Mouse (Mus musculus) neural tube, embryonic 15.5 days (tissue): Measurements from ENCODE around the gene Mast4. TPM values are rescaled to one million over a fixed set of nuclear protein-coding genes. Genes with fewer than 3 reads are reported as not detected.

ENCODE experiments used
- ATAC-seq: fragments of 200-750 bp; cut with Nextera tagmentation; 2 replicates; pipeline ENCODE4 v1.8.0; 2017; ENCODE audit warnings: mild to moderate bottlenecking, moderate TSS enrichment, moderate library complexity; ENCODE audit not compliant: low FRiP score
- H3K27ac ChIP-seq: fragments of 300-500 bp; sonication (generic); replicated peaks from 2 replicates; pipeline ENCODE4 v1.5.1; 2015; ENCODE audit warnings: mild to moderate bottlenecking, inconsistent platforms
- H3K27me3 ChIP-seq: fragments of 300-500 bp; sonication (generic); replicated peaks from 2 replicates; pipeline ENCODE4 v1.6.1; 2015; ENCODE audit warnings: inconsistent platforms
- H3K36me3 ChIP-seq: fragments of 300-500 bp; sonication (generic); 2 replicates; pipeline ENCODE4 v1.6.1; 2015; ENCODE audit warnings: inconsistent platforms
- H3K4me1 ChIP-seq: fragments of 300-500 bp; sonication (generic); 2 replicates; pipeline ENCODE4 v1.6.1; 2015; ENCODE audit warnings: inconsistent platforms
- H3K4me2 ChIP-seq: fragments of 300-500 bp; sonication (generic); 2 replicates; pipeline ENCODE4 v1.6.1; 2015; ENCODE audit warnings: inconsistent platforms, mild to moderate bottlenecking, moderate library complexity
- H3K4me3 ChIP-seq: fragments of 300-500 bp; sonication (generic); replicated peaks from 2 replicates; pipeline ENCODE4 v1.5.1; 2015; ENCODE audit warnings: mild to moderate bottlenecking, inconsistent platforms
- H3K9ac ChIP-seq: fragments of 300-500 bp; sonication (generic); replicated peaks from 2 replicates; pipeline ENCODE4 v1.6.1; 2015; ENCODE audit warnings: mild to moderate bottlenecking, inconsistent platforms
- H3K9me3 ChIP-seq: fragments of 300-500 bp; sonication (generic); replicated peaks from 2 replicates; pipeline ENCODE4 v1.6.1; 2016; ENCODE audit warnings: inconsistent platforms
- WGBS: fragments of 180-500 bp; shearing (Covaris S2); methylation state at CpG from one replicate; pipeline ENCODE4 v1.1.7; 2015; ENCODE audit warnings: mixed read lengths; 5-methylcytosine and 5-hydroxymethylcytosine counted together
- polyA plus RNA-seq: library from polyadenylated mRNA; unstranded; fragments of >200 nt; fragmentation: Nextera tagmentation; extraction: Ambion mirVana; gene quantifications from 2 replicates; pipeline ENCODE4 v1.2.1, GENCODE M21; 2015

The Mast4 gene
- polyA plus RNA-seq, 1 experiment from 2014 or later, result 24.7 TPM

DNA sequence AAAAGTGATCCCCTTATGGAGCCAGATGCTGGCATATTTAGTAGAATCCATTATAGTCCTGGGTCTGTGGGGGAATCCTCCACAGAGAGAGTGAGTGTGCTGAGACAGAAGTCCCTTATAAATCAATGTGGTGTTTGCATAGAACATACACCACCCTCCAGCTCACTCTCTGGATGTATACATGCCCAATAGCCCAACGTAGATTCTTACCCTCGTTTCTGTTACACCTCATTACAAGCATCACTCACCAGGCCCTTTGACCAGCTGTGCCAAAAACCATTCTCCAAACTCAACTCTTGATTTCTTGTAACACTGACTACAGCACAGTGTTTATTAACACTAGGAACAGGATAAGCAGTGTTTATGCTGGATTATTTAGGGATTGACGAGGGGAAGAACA is 72.2 kb downstream of the Mast4 start:
- no peak overlapping the region for H3K4me2 ChIP-seq
- H3K9me3 ChIP-seq, result no peaks in the 10 kb centered on the region
- no peak overlapping the region for H3K27ac ChIP-seq
- no peak overlapping the region for H3K9ac ChIP-seq
- no peaks in the 10 kb centered on the region for H3K4me1 ChIP-seq
- H3K36me3 ChIP-seq, result no peaks in the 10 kb centered on the region
- no peaks in the 10 kb centered on the region for H3K27me3 ChIP-seq
- H3K4me3 ChIP-seq, result no peak overlapping the region
- no peak for ATAC-seq
- 67% methylated on average over 3 of the region's 3 CpGs for WGBS

DNA sequence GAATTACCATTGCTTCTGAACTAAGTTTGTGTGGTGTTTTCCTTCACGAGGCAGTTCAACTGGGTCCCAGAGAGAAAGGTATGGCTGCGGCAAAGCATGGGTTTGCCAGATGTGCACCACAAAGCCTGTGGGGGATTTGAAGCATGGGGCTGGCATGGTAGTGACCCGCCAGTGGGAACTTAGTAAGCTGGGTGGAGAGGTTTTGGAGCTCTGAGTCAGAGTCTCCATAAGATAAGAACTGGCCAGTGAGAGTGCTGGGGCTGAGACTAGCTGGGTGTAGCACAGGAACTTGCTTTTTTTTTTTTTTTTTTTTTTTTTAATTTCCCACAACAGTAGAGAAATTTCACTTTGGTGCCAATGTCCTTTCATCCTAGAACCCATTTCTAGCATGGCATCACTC is 73.9 kb downstream of the Mast4 start:
- H3K9ac ChIP-seq, result no peak overlapping the region
- no peaks in the 10 kb centered on the region for H3K36me3 ChIP-seq
- H3K27ac ChIP-seq, result no peak overlapping the region
- H3K27me3 ChIP-seq, result no peaks in the 10 kb centered on the region
- no peaks in the 10 kb centered on the region for H3K9me3 ChIP-seq
- no peak overlapping the region for H3K4me3 ChIP-seq
- no peak overlapping the region for H3K4me2 ChIP-seq
- WGBS, result 88% methylated on average over 3 of the region's 3 CpGs
- no peak for ATAC-seq
- H3K4me1 ChIP-seq, result no peaks in the 10 kb centered on the region

DNA sequence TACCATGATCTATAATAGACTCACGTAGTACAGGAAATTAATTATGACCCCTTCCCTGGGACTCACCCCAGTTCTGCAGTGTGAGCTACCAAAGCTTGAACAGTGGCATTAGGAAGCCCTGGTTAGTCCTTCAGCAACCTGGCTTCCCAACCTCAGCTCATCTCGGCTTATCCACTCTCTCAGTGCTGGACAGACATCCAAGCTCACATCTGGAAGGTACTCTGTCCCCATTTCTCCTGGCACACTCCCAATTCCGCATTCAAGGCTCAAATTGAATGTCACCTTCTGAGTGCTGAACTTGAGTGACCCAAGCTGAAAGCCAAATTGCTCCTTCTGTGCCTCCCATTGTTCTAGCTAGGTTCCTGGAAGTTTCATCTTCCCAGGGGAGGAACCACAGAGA is 76.2 kb downstream of the Mast4 start:
- Histone ChIP-seq H3K27me3 (no peaks in the 10 kb centered on the region), H3K9ac (no peak overlapping the region), H3K27ac (no peak overlapping the region), H3K36me3 (no peaks in the 10 kb centered on the region), H3K4me3 (no peak overlapping the region), H3K4me1 (peaks cover 7% of the 10 kb centered on the region; the same call in 1 of the 2 replicates), H3K9me3 (no peaks in the 10 kb centered on the region), H3K4me2 (no peak overlapping the region)
- 73% methylated on average over 3 of the region's 3 CpGs for WGBS
- no peak for ATAC-seq

DNA sequence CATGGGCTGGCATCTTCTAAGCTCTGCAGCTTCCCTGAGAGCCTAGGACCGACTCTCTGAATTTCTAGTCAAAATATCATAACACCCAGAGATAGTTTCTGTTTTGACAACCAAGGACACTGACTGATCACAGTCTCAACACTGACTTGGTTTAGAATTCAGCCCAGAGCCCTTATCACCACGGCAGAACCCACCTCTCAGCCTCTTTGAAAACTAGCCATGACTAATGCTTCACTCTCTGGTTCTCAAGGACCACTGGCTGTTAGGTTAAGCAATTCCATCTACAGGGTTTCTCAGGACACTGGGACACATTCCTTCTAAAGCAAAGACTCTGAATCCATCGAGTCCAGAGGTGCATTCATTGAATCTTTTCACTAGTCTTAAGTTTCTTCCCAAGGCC is 79.4 kb downstream of the Mast4 start:
- Histone ChIP-seq H3K4me2 (no peak overlapping the region), H3K36me3 (no peaks in the 10 kb centered on the region), H3K27me3 (no peaks in the 10 kb centered on the region), H3K4me1 (peaks cover 14% of the 10 kb centered on the region; the same call in 1 of the 2 replicates), H3K4me3 (no peak overlapping the region), H3K9me3 (no peaks in the 10 kb centered on the region), H3K9ac (no peak overlapping the region), H3K27ac (no peak overlapping the region)
- no peak for ATAC-seq
- 80% methylated on average over 3 of the region's 3 CpGs for WGBS

DNA sequence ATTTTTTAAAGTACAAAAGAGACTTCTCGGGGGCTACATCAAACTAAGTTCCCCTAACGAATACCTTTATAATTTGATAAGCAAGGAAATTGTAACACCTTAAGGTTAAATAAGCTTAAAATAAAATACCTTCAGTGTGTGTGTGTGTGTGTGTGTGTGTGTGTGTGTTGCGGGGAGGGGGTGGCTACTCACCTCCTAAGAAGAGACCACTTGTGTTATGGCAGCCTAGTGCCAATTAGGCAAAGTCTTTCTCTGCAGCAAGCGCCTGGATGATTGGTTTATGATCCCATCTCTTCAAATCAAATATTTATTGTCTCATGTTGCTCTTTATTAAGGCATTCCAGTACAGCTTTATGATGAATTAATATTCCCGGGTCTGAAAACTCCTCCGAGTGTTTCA is 81.2 kb downstream of the Mast4 start:
- 61% methylated on average over 6 of the region's 6 CpGs for WGBS
- Histone ChIP-seq H3K27ac (no peak overlapping the region), H3K4me2 (no peak overlapping the region), H3K9me3 (no peaks in the 10 kb centered on the region), H3K9ac (no peak overlapping the region), H3K36me3 (no peaks in the 10 kb centered on the region), H3K27me3 (no peaks in the 10 kb centered on the region), H3K4me1 (peaks cover 14% of the 10 kb centered on the region), H3K4me3 (no peak overlapping the region)
- ATAC-seq, result no peak

DNA sequence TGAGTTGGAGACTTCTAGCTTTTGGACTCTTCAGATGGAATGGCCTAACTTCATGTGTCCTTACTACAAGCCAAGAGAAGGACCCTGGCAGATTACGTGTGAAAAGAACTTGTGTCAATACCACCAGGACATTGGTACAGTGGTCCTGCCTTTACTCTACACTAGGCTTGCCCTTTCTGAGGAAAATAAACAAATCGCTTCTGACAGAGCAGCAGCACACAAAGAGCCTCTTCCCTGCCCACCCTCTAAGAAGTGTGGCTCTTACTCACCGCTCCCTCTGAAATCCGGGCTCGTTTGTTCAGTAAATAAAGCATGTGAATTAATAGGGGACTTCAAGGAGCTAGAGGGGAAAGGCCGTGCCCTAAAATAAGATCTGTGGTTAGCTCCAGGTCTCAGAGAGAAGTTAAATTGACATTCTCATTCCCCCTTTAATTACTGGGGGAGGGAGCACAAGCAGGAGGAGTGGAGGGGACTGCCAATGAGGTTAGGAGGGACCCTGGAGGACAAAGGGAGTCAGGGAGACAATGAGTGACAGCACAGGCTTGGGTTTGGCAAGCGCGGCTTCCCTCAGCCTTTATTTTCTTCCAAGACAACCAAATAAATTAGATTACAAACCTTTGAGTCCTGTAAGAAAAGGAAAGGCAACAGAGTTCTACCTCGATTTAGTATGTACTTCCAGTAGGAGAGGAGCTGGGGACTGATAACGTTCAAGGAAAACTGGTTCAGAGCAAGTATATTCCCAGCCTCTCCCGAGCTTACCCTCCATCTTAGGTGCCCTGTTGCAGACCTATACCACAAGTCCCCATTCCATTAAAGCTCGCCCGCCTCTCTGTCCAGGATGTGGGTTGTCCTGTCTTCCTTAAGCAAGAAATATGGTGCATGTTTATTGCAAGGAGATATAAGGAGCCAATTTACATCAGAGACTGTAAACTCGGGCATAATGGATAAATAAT is 85.9 kb downstream of the Mast4 start:
- Histone ChIP-seq H3K36me3 (no peaks in the 10 kb centered on the region), H3K9ac (no peak overlapping the region), H3K9me3 (no peaks in the 10 kb centered on the region), H3K4me1 (peaks cover 9% of the 10 kb centered on the region), H3K27ac (no peak overlapping the region), H3K27me3 (no peaks in the 10 kb centered on the region), H3K4me2 (no peak overlapping the region), H3K4me3 (no peak overlapping the region)
- WGBS, result 30% methylated on average over 14 of the region's 14 CpGs
- no peak; the same call in 1 of the 2 replicates for ATAC-seq

DNA sequence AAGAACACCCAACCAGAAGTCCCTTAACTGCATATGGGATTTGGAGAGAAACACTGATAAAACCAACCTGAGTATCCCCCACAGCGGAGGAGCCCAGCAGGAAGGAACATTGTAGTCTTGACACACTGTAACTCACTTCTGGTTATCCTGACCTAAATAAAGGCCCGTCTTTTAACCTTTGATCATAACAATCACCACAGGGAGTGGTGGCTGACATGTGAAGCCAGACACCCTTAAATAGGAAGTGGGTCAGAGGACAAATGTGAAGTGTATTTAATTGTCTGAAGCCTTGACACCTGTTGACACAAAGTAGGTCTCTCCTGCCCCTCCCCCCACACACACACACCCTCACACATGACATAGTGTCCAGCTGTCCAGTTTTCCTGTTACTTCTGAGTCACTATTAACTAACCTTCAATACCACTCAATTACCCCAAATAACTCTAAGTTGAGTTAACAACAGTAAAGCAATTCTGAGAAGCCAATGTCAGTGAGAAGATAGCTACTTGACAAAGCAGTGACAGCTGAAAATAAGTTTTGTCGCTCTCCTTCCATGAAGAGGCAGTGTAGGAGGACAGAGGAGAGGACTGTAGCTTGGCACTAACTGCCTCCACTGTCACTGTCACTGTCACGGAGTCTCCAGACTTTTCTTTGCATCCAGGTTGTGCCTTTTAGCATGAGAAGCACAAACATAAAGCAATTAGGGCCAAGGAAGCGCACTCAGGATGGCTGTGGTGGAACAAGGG is 87.2 kb downstream of the Mast4 start:
- no peaks in the 10 kb centered on the region for H3K36me3 ChIP-seq

DNA sequence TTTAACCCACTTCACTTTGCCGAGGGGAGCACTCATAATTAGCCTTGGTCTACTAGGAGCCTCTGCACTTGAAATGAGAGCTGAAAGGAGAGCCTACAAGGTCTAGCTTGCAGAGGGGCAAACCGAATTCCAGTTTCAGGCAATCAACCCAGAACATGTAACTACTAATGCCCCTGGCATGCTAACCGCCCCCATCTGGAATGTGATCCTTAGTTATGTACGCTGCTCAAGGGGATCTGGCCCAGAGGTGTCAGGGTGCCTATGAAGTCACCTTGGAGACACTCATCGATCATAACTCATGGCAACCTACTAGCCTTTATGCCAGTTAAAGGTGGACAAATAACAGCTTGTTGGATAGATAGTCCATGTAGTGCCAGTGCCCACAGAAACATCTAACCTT is 88.9 kb downstream of the Mast4 start:
- Histone ChIP-seq H3K36me3 (no peaks in the 10 kb centered on the region), H3K4me2 (no peak overlapping the region), H3K27me3 (no peaks in the 10 kb centered on the region), H3K27ac (no peak overlapping the region), H3K4me3 (no peak overlapping the region), H3K9me3 (no peaks in the 10 kb centered on the region), H3K4me1 (no peaks in the 10 kb centered on the region; the same call in 1 of the 2 replicates), H3K9ac (no peak overlapping the region)
- 93% methylated on average over 5 of the region's 5 CpGs for WGBS
- ATAC-seq, result no peak

More for the DNA sequence above, 87.2 kb downstream of the Mast4 start:
- Histone ChIP-seq H3K4me3 (no peak overlapping the region), H3K9ac (no peak overlapping the region), H3K27ac (no peak overlapping the region), H3K4me1 (no peaks in the 10 kb centered on the region; the same call in 1 of the 2 replicates), H3K9me3 (no peaks in the 10 kb centered on the region), H3K27me3 (no peaks in the 10 kb centered on the region), H3K4me2 (no peak overlapping the region)
- ATAC-seq, result no peak
- WGBS, result 77% methylated on average over 5 of the region's 5 CpGs

DNA sequence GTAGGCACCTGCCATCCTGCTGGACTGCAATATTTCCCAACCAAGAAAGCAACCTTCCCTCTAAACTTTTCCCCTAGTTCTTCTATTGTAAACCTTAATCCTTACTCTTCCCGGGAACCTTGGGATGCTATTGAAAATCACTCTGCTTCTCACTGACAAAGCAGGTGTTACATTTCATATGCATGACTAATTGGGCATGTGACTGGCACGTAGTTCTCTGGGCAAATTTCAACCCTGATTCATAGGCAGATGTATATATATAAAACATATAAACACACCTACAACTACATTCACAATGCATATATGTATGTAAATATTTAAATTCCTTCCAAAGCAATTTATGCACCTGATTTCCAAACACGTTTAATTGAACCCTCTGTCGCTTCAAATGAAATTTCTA is 90.2 kb downstream of the Mast4 start:
- H3K27me3 ChIP-seq, result no peaks in the 10 kb centered on the region
- H3K9me3 ChIP-seq, result no peaks in the 10 kb centered on the region
- no peak overlapping the region for H3K4me3 ChIP-seq
- H3K27ac ChIP-seq, result no peak overlapping the region
- H3K4me1 ChIP-seq, result no peaks in the 10 kb centered on the region; the same call in 1 of the 2 replicates
- H3K4me2 ChIP-seq, result no peak overlapping the region
- H3K9ac ChIP-seq, result no peak overlapping the region
- WGBS, result 62% methylated on average over 4 of the region's 4 CpGs
- ATAC-seq, result no peak
- no peaks in the 10 kb centered on the region for H3K36me3 ChIP-seq

DNA sequence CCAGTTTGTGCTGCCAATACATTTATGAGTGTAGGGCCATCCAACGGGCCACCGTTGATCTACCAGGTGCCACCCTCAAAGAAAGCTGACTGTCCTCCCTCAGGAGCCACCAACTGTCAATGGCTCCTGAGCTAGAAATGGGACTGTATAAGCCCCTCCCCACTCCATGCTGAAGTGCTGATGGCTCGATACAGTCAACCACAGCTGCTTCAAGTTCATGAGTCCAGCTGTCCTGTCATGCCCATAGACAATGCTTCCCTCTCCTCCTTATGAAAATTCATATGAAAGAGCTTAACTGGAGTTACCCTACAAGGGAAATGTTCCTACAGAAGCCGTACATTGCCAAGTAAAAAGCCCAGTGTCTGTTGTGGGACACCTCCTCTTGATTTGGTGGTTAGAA is 93.2 kb downstream of the Mast4 start:
- Histone ChIP-seq H3K4me3 (no peak overlapping the region), H3K4me1 (no peaks in the 10 kb centered on the region)
- WGBS, result 92% methylated on average over 4 of the region's 4 CpGs

DNA sequence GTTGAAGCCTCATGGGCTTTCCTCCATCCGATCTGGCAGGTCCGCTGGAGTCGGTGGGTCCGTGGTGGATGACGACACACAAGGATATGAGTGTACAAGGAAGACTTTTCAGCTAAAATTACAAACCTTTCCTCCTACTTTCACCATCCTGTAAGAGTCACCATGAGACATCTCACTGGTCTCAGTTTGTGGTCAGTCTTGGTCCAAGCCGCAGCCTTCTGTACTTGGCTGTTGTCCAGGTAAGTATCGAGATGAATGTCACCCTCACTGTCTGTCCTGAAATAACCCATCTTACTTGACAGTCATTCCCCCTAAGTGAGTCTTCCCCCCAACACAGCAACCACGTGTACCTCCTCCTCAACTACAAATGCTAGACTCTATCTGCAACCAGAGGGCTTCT is 94.6 kb downstream of the Mast4 start:
- Histone ChIP-seq H3K4me1 (no peaks in the 10 kb centered on the region), H3K9ac (no peak overlapping the region), H3K27me3 (no peaks in the 10 kb centered on the region), H3K4me2 (no peak overlapping the region), H3K4me3 (no peak overlapping the region), H3K36me3 (no peaks in the 10 kb centered on the region), H3K27ac (no peak overlapping the region), H3K9me3 (no peaks in the 10 kb centered on the region)
- no peak for ATAC-seq
- WGBS, result 93% methylated on average over 8 of the region's 8 CpGs

More for the DNA sequence above, 93.2 kb downstream of the Mast4 start:
- no peaks in the 10 kb centered on the region for H3K36me3 ChIP-seq
- no peak overlapping the region for H3K4me2 ChIP-seq
- no peak overlapping the region for H3K9ac ChIP-seq
- H3K9me3 ChIP-seq, result no peaks in the 10 kb centered on the region
- ATAC-seq, result no peak
- H3K27me3 ChIP-seq, result no peaks in the 10 kb centered on the region
- no peak overlapping the region for H3K27ac ChIP-seq
